Mouse (Mus musculus) intestine, embryonic 14.5 days (tissue): Measurements from ENCODE around the gene 1700025G04Rik. TPM values are rescaled to one million over a fixed set of nuclear protein-coding genes. Genes with fewer than 3 reads are reported as not detected.
A peak's percentile ranks its signal among the peaks of the same experiment; 100 is the strongest.

Experiments used
- ATAC-seq: fragments of 200-750 bp; cut with Nextera tagmentation; replicated peaks from 2 replicates; pipeline ENCODE4 v1.8.0; 2017; ENCODE audit warnings: low read depth, moderate number of reproducible peaks, moderate TSS enrichment, moderate library complexity; ENCODE audit not compliant: low FRiP score, low TSS enrichment
- DNase-seq: peaks from one replicate; pipeline ENCODE4 v3.0.0-alpha.2; 2018; ENCODE audit warnings: low spot score
- H3K27ac ChIP-seq: fragments of 300-500 bp; sonication (generic); 2 replicates; pipeline ENCODE4 v1.5.1; 2014; ENCODE audit warnings: low read depth, mild to moderate bottlenecking, control low read depth
- H3K27me3 ChIP-seq: fragments of 300-500 bp; sonication (generic); replicated peaks from 2 replicates; pipeline ENCODE4 v1.6.1; 2014; ENCODE audit warnings: low read length, control low read depth; ENCODE audit not compliant: control insufficient read depth, insufficient read depth
- H3K36me3 ChIP-seq: fragments of 300-500 bp; sonication (generic); 2 replicates; pipeline ENCODE4 v1.6.1; 2014; ENCODE audit warnings: low read length, control low read depth; ENCODE audit not compliant: control insufficient read depth, insufficient read depth
- H3K4me1 ChIP-seq: fragments of 300-500 bp; sonication (generic); replicated peaks from 2 replicates; pipeline ENCODE4 v1.6.1; 2014; ENCODE audit warnings: low read length, control low read depth, mixed read lengths; ENCODE audit not compliant: control insufficient read depth, insufficient read depth
- H3K4me2 ChIP-seq: fragments of 300-500 bp; sonication (generic); 2 replicates; pipeline ENCODE4 v1.6.1; 2014; ENCODE audit warnings: low read length
- H3K4me3 ChIP-seq: fragments of 300-500 bp; sonication (generic); 2 replicates; pipeline ENCODE4 v1.5.1; 2014; ENCODE audit warnings: low read depth, low read length, control low read depth, mixed read lengths
- H3K9ac ChIP-seq: fragments of 300-500 bp; sonication (generic); 2 replicates; pipeline ENCODE4 v1.6.1; 2014; ENCODE audit warnings: mild to moderate bottlenecking, low read length
- H3K9me3 ChIP-seq: fragments of 300-500 bp; sonication (generic); 2 replicates; pipeline ENCODE4 v1.6.1; 2016; ENCODE audit warnings: low read length, control low read depth; ENCODE audit not compliant: control insufficient read depth
- WGBS: fragments of 180-500 bp; shearing (Covaris S2); extraction: QIAGEN DNeasy Blood & Tissue Kit; methylation state at CpG from one replicate; pipeline ENCODE4 v1.1.7; 2014; 5-methylcytosine and 5-hydroxymethylcytosine counted together
- polyA plus RNA-seq: library from polyadenylated mRNA; unstranded; fragments of >200 nt; fragmentation: Nextera tagmentation; extraction: Ambion mirVana; gene quantifications from 2 replicates; pipeline ENCODE4 v1.2.1, GENCODE M21; 2014

The 1700025G04Rik gene
- polyA plus RNA-seq, 1 experiment from 2014 or later, result 27.7 TPM

- no peak overlapping the region for H3K27ac ChIP-seq
- no peak overlapping the region for H3K4me3 ChIP-seq
- no peak for DNase-seq
- H3K9me3 ChIP-seq, result no peaks in the 10 kb centered on the region
- no peaks in the 10 kb centered on the region for H3K27me3 ChIP-seq
- no peak overlapping the region for H3K4me2 ChIP-seq
- no peak for ATAC-seq
- H3K4me1 ChIP-seq, result 0 out of 2 replicates have a peak, but pooled peaks cover 5% of the 10 kb centered on the region
- 55% methylated on average over 4 of the region's 4 CpGs for WGBS
- H3K9ac ChIP-seq, result no peak overlapping the region
- H3K36me3 ChIP-seq, result no peaks in the 10 kb centered on the region; the same call in 1 of the 2 replicates
Observed at GRCm38 (mm10) chr1:152048291-152048690, 41.6 kb downstream of the 1700025G04Rik start.

DNA sequence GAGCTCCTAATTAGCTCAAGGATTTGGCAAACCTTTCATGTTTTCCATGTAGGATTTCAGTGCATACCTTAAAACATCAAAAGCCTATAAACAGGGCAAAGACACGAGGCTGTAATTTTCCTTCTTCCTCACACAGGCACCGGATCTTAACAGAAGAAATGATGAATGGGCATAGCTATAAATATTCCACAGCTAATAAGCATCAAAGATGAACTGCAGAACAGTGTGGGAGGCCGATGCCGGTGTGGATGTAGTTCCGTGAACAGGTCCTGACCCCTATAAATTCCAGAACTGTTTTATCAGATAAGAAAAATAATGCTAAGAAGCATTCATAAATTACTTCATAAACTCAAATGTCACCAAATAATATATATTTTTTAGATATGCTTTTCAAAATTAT is 42.5 kb downstream of the 1700025G04Rik start:
- H3K4me3 ChIP-seq, result no peak overlapping the region
- H3K4me2 ChIP-seq, result no peak overlapping the region
- ATAC-seq, result no peak
- no peak overlapping the region for H3K9ac ChIP-seq
- no peak for DNase-seq
- no peaks in the 10 kb centered on the region for H3K9me3 ChIP-seq
- H3K27ac ChIP-seq, result no peak overlapping the region
- no peaks in the 10 kb centered on the region for H3K27me3 ChIP-seq
- 0 out of 2 replicates have a peak, but pooled peaks cover 5% of the 10 kb centered on the region for H3K4me1 ChIP-seq
- WGBS, result 20% methylated on average over 5 of the region's 5 CpGs
- no peaks in the 10 kb centered on the region; the same call in 1 of the 2 replicates for H3K36me3 ChIP-seq

DNA sequence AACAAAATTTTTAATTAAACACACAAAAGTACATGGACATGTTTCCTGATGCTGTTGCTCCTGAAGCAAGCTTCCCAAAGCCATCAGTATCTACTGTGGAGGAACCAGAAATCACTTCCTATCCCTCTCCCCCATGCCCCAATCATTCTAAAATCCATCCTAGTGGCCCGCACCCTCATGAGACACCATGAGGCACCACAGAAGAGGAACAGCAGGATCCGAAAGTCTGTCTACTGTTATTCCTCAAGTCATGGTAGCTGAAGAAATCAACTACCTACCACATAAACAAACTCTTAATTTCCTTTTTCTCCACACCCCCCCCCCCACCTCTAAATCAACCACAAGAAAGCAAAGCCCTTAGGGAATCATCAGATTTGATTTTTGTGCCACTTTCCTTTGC is 46.5 kb downstream of the 1700025G04Rik start:
- Histone ChIP-seq H3K9ac (no peak overlapping the region), H3K4me3 (no peak overlapping the region), H3K4me2 (no peak overlapping the region), H3K9me3 (no peaks in the 10 kb centered on the region), H3K36me3 (no peaks in the 10 kb centered on the region; the same call in 1 of the 2 replicates), H3K4me1 (peaks cover 14% of the 10 kb centered on the region), H3K27me3 (no peaks in the 10 kb centered on the region), H3K27ac (no peak overlapping the region)
- WGBS, result 94% methylated on average over 2 of the region's 2 CpGs
- ATAC-seq (no peak), DNase-seq (no peak)

DNA sequence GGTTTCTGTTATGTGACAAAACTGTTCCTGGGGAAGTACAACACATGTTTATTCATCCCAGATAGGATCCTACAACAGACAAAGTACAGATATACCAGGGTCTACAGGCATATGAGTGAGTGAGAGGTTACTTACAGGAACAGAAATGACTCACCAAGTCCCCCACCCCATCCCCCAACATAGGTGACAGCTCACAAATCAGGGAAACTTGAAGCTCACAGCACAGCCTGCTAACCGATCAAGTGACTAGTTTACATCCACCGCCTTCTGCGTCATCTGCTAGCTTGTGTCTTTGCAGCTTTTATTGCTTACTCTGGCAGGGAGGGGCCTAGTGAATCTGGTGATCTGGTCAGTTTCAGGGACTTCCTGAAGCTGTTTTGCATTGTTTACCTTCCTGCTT is 47.5 kb downstream of the 1700025G04Rik start:
- H3K27me3 ChIP-seq, result no peaks in the 10 kb centered on the region
- H3K36me3 ChIP-seq, result no peaks in the 10 kb centered on the region; the same call in 1 of the 2 replicates
- ATAC-seq, result no peak
- H3K4me3 ChIP-seq, result no peak overlapping the region
- no peak overlapping the region for H3K4me2 ChIP-seq
- H3K4me1 ChIP-seq, result peaks cover 18% of the 10 kb centered on the region
- WGBS, result 51% methylated on average over 3 of the region's 3 CpGs
- H3K9ac ChIP-seq, result no peak overlapping the region
- no peaks in the 10 kb centered on the region for H3K9me3 ChIP-seq
- no peak for DNase-seq
- H3K27ac ChIP-seq, result no peak overlapping the region

DNA sequence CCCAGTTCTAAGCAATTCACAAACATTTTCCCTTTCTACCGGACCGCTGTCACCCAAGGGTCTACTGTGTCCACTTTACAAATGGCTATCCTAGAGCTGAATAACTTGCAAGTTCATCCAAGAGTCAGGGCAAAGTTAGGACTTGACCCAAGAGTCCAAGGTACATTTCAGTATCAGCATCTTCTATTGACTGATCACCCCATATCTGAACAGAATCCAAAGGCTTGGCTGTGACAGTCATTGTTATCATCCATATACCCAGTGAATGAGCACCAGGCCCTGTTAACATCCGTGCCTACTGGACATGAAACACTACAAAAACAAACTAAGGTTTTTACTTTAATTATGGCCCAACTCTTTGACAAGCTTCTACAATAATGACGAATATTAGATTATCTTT is 48.9 kb downstream of the 1700025G04Rik start:
- no peak for ATAC-seq
- DNase-seq, result no peak
- H3K27me3 ChIP-seq, result no peaks in the 10 kb centered on the region
- 79% methylated on average over 4 of the region's 4 CpGs for WGBS
- no peaks in the 10 kb centered on the region for H3K36me3 ChIP-seq
- no peak overlapping the region for H3K27ac ChIP-seq
- H3K9me3 ChIP-seq, result no peaks in the 10 kb centered on the region
- H3K4me3 ChIP-seq, result no peak overlapping the region
- no peak overlapping the region for H3K9ac ChIP-seq
- peaks cover 19% of the 10 kb centered on the region for H3K4me1 ChIP-seq
- H3K4me2 ChIP-seq, result no peak overlapping the region

DNA sequence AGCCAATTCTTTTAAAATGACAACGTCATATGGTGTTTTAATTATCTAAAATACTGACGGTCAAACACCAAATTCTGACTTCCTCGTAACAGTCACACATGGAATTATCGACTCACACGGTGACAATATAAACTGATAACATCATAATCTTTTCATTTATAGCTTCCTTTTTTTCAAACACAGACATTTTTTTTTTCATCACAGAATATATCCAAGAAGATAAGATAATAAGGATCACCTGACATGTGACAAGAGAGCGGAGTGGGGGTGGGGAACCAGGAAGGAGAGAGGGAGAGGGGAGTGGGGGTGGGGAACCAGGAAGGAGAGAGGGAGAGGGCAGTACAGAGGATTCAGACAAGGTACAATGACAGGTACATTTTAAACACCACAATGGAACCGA is 49.9 kb downstream of the 1700025G04Rik start:
- Histone ChIP-seq H3K9ac (no peak overlapping the region), H3K36me3 (no peaks in the 10 kb centered on the region), H3K4me2 (no peak overlapping the region), H3K27me3 (no peaks in the 10 kb centered on the region), H3K4me1 (peaks cover 19% of the 10 kb centered on the region), H3K9me3 (no peaks in the 10 kb centered on the region), H3K27ac (no peak overlapping the region), H3K4me3 (no peak overlapping the region)
- WGBS, result 60% methylated on average over 7 of the region's 7 CpGs
- peak; percentile 59; the same call in 1 of the 2 replicates for ATAC-seq
- peak; percentile 35 for DNase-seq

DNA sequence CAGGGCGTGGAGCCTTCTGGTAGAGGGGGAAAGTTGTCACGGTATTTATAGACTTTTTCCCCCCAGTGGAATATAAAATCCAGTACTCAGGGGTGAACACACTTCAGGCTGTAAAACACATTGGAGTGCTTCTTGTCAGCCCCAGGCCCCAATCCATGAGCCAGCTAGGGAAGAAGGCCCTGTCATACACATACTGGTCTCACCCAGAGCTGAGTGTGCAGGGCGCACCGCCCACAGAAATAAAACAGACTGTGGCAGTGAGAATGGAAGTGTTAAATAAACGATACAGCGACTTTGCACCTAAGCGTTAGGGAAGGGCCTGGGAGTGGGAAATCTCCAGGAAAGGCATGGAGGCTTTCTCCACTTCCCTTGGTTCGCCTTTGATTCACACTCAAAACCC is 50.3 kb downstream of the 1700025G04Rik start:
- DNase-seq (peak; percentile 54), ATAC-seq (peak; percentile 52)
- Histone ChIP-seq H3K9ac (no peak overlapping the region), H3K4me2 (no peak overlapping the region), H3K36me3 (no peaks in the 10 kb centered on the region), H3K27ac (no peak overlapping the region), H3K4me3 (no peak overlapping the region), H3K27me3 (no peaks in the 10 kb centered on the region), H3K4me1 (peaks cover 19% of the 10 kb centered on the region), H3K9me3 (no peaks in the 10 kb centered on the region)
- 43% methylated on average over 8 of the region's 8 CpGs for WGBS

DNA sequence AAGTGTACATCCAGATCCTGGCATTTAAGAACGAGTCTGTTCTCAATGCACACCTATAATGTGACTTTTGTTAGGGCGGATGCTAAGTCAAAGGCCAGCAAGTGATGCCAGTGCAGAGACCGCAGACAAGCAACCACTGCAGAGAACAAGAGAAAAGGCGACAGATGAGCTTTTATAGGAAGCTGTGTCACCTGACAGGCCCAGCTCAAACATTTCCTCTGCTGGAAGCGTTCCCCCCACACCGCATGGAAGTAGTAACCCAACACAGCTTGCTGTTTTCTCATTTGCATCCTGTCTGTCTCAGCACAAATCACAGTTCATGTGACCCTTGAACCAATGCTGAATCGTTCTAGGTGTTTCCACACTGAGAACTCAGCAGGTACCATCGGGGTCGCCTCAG is 51.8 kb downstream of the 1700025G04Rik start:
- Histone ChIP-seq H3K27ac (no peak overlapping the region), H3K4me1 (peaks cover 19% of the 10 kb centered on the region), H3K4me2 (no peak overlapping the region), H3K27me3 (no peaks in the 10 kb centered on the region), H3K9me3 (no peaks in the 10 kb centered on the region), H3K4me3 (no peak overlapping the region), H3K36me3 (no peaks in the 10 kb centered on the region), H3K9ac (no peak overlapping the region)
- DNase-seq, result no peak
- WGBS, result 64% methylated on average over 9 of the region's 9 CpGs
- ATAC-seq, result no peak

DNA sequence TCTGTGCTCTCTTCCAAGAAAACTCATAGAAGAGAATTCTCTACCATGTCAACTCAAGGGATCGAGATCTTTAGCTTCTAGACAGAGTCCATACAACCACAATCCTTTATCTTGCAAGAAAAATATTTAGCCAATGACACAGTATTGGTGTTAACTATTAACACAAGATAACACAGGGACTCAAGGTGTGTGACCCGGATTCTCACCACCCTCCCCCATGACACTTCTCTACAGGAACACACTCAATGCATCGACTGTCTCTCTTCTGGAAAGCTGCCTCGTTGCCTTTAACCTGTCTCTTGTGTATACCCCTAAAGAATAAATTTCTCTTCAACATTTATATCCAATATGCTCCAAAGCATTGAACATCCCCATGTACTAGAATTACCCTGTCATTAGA is 52.3 kb downstream of the 1700025G04Rik start:
- no peaks in the 10 kb centered on the region for H3K27me3 ChIP-seq
- H3K4me2 ChIP-seq, result no peak overlapping the region
- WGBS, result 42% methylated on average over 4 of the region's 4 CpGs
- peaks cover 19% of the 10 kb centered on the region for H3K4me1 ChIP-seq
- H3K27ac ChIP-seq, result no peak overlapping the region
- no peaks in the 10 kb centered on the region for H3K9me3 ChIP-seq
- no peak overlapping the region for H3K9ac ChIP-seq
- DNase-seq (no peak), ATAC-seq (peak; percentile 36; the same call in 1 of the 2 replicates)
- no peaks in the 10 kb centered on the region for H3K36me3 ChIP-seq
- no peak overlapping the region for H3K4me3 ChIP-seq
